Mouse (Mus musculus): ENCODE results near the gene Emilin2.

Emilin2 gene

DNA sequence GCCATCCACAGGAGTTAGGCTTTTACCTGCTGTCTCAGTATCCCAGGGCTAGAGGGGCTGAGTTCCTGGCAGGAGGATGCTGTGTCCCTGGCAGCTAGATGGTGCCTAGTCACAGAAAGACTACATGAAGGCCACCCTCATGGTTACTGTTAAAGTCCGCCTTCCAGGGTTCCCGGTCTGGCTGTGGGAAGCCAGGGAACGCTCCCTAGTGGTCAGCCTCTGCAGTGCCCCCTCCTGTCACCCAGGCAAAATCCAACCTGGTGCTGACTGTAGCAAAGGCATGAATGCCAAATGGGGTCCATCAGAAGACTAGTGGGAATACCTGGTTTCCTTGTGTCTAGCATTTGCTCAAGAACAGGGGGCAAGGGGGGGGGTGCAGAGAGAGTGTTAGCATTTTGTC, 51.1 kb downstream of the Emilin2 start:
- no peak for DNase-seq

- no peak for DNase-seq
Observed at GRCm38 (mm10) chr17:71259727-71260126, 52.1 kb downstream of the Emilin2 start.

DNA sequence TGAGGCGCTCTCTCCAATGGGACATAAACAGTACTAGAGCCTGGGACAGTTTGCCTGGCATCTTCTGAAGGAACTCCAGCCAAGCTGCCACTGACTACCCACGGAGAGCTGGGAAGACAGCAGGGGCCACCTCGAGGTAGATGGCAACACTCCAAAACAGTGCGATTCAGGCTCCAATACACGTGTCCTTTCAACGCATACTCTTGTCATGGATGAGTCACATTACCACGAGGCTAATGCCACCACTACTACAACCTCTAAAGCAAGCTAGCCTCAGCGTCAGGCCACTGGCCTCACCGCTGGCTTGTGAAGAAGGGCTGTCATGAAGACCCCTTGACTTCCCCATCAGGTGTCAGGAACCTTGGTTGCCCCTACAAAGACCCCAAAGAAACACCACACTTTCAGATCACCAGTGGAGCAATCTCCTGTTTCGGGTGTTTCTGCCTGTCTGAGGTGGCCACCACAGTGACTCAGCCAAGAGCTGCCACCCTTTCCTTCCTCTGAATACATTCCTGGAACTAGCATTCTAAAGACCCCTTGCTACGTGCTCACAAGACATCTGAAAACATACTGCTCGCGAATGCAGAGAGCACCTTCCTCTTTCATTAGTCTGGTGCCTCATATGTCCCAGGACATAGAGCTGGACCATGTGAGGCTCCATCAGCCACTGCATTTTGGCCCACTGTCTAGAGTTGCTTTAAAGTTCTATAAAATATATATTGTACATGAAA, 54.8 kb downstream of the Emilin2 start:
- DNase-seq = peak; percentile 21 to 50

DNA sequence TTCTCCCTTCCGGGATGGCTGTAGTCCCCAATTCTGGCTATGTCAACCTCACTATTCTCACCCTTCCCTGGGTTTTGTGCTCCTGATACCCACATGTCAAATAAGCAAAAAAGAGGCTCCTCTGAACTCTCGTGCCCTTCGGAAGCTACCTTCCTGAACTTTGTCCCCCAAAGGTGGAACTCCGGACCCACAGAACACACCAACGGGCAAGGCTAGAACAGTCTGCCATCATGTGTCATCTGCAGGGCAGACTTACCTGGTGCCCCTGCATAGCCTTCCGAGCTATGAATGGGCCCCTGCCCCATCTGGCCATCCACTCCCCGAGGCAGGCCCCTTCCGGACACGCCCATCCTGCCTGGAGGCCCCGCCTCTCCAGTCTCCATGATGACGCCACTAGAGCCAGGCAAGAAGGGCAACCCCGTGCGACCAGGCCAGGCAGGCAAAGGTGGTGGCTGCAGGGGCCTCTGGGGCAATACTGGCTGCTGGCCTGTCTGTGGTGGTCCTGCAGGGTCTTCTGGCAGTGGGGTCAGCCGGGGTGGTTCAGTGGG, 55.6 kb downstream of the Emilin2 start:
- no peak for DNase-seq

- peak; percentile 20 to 56 for DNase-seq
Observed at GRCm38 (mm10) chr17:71254736-71255135, 57.0 kb downstream of the Emilin2 start.

- peak; percentile 25 to 42 for DNase-seq
Observed at GRCm38 (mm10) chr17:71254106-71254505, 57.7 kb downstream of the Emilin2 start.

- no peak for DNase-seq
Observed at GRCm38 (mm10) chr17:71253391-71253790, 58.4 kb downstream of the Emilin2 start.

DNA sequence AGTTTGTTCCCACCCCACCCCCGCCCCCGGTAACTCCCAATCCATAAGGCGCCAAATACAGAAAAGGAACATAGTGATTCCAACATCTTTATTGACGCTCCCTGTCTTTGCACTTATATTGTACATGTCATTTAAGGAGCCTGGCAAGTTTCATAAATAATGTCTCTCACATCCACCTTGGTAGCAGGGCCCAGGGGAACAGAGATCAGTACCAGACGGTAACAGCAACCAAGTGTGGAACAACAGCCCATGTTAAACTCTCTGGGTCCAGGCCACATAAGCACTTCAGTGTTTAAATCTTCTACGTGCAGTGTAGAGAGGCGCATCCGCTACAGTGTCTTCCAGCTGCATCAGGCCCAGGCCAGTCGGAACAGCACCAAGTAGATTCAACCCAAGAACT, 59.7 kb downstream of the Emilin2 start:
- no peak for DNase-seq

DNA sequence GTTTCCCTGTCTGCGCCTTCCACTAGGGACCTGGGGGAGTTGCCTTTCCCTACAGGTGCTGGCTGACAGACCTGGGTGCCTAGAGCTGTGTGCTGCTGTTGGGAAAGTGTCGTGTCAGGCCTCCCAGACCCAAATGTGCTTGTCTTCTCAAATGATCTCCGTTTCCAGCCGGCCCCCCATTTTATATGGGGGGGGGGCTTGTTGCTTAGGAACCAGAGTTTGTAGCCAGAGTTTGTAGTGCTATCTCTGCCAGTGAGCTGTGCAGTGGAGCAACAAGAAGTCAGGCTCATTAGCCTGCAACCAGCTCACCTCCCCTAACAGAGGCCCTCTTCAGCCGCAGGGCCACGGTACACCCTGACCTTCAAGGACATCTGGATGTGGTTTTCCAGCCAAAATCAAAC, 60.2 kb downstream of the Emilin2 start:
- no peak for DNase-seq

- DNase-seq = no peak
Observed at GRCm38 (mm10) chr17:71250819-71251600, 60.8 kb downstream of the Emilin2 start.

DNA sequence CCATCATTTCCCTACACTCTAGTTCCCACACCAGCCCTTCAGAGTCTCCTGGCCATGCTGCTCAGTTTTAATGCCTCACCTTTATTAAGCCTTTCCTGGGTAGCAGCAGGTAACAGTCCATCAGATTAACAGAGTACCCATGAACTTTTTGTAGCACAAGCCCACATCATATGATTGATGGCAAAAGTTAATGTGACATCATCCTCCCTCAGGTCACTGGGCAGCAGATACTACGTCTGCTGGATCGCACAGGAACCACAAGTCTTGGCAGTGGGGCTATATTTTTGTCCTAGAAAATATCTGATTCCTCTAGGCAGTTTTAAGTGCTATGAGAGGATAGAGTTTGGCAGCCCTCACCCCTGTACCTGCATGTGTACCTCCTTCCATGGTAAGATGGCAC, 61.7 kb downstream of the Emilin2 start:
- no peak for DNase-seq

- DNase-seq = no peak
Observed at GRCm38 (mm10) chr17:71248963-71249362, 62.8 kb downstream of the Emilin2 start.

DNA sequence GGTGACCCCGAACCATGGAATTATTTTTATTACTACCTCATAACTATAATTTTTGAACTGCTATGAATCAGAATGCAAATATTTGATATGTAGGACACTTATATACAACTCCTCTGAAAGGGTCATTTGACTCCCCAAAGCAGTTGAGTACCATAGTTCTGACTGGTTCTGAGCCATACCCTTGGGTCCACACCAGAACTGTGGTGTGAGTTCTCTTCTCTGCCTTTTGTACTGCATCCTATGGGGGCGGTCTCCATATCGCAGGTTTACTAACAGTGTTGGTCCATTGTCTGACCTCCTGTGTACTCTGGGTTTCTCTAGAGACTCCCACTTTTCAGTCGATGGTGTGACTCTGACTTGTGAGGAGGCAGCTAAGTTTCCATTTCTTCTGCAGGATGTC, 65.8 kb downstream of the Emilin2 start:
- no peak for DNase-seq

GRCm38 (mm10) chr17:71245133-71245532, 66.6 kb downstream of the Emilin2 start:
- DNase-seq = no peak

DNA sequence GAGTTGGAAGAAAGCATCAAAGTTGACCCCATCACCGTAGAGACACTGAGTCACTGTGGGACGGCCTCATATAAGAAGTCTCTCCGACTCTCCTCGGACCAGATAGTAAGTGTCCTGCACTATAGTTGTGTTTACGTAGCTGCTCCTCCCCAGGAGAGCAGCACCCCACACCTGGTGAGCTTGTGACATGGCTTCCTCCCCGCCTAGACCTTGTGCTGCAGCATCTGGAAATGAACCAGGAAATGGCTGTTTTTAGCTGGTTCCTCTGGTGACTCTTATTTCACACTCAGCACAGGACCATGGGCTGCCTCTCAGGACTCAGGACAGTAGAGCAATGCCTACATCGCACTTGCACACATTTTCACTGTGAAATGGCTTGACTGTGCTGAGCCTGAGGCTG, 69.1 kb downstream of the Emilin2 start:
- no peak for DNase-seq

DNA sequence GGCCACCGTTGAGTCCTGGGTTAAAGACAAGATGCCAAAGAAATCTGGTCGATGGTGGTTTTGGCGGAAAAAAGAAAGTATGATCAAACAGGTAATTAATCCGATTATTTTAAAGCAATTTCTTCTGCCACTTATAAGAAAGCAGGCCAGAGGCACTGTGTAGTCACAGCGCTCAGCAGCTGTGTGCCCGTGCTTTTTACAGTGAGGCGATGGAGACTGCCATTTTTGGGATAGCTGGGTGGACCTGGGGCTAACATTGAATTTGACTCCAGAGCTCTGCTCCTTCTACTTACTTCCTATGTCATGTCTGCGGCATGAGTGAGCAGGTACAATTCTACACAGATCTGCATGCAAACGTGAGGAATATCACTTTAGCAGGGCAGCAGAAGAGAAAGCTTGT, 71.0 kb downstream of the Emilin2 start:
- DNase-seq = no peak

DNA sequence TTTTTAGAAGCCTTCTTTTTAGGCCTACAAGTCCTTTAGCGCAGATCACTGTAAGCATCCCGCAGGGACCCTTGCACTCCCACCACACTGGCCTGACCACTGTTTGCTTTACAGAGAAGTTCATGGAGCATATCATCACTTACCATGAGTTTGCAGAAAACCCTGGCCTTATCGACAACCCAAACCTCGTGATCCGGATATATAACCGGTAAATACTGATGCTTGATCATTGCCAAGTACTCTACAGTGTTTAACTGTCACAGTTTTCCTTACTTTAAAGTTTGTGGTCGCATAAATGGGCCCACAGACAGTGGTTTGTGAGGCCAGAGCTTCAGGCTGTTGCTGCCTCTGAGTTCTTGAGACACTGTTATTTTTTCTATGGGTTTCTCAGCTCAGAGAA, 73.3 kb downstream of the Emilin2 start:
- no peak for DNase-seq

DNA sequence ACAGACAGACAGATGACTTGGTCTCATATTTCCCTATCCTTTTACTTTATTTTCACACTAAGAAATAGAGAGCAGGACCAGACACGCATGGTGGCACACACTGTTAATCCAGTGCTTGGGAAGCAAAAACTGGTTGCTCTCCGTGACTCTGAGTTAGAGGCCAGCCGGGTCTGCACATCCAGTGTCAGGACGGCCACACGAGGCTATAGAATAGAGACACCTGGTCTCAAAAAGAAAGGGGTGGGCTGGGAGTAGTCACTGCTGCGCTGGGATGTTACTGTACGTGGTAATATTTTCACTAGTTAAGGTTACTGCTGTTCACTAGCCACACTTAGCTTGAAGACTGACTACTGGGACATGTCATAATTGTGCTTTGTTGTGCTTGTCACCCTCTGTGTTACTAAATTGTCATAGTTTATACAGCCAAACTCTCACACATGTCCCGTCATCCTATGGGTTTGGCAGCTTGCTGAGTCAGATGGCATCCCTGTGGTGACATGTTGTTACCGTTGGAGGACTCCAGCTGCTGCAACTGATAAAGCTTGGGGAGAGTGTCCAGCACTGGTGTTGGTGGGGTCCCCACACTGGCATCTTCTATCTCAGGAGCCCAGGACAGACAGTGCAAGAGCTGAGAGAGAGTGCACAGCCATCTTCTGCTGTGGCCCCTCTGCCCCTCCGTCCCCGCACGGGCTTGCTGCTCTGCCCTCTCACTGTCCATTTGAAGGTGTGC, 76.4 kb downstream of the Emilin2 start:
- no peak for DNase-seq

- DNase-seq = no peak
Observed at GRCm38 (mm10) chr17:71234041-71234594, 77.7 kb downstream of the Emilin2 start.

DNA sequence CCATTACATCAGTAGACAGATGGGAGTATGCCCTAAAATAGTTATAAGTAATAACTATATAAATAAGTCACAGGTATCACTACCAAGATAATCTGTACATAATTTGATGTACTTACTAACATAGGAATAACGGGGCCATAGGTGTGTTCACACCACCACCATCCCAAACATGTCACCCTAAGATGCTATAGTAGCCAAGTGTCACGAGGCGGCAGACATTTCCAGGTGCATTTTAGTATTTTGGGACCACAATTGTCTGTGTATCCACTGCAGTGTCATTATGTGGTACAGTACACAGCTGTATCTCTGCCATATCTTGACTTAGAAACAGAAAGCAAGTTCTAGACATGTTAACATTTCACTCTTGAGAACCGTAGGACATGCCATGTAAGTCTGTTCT, 78.6 kb downstream of the Emilin2 start:
- DNase-seq = no peak

DNA sequence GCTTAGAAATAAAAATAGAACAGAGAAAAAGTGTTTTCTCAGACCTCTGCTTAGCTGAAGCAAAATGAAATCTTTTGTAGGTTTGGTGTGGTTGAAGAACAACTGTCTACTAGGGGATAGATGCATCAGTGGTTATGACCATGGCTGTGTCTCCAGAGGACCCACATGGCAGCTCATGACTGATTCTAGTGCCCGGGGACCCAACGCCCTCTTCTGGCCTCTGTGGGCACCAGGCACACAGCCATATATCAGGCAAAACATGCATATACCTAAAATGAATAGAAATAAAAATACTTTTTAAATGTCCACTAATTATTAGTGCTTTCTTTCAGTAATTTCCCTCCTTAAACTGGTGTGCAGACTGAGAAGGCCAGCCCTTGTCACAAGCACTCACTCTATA, 79.8 kb downstream of the Emilin2 start:
- no peak for DNase-seq

DNA sequence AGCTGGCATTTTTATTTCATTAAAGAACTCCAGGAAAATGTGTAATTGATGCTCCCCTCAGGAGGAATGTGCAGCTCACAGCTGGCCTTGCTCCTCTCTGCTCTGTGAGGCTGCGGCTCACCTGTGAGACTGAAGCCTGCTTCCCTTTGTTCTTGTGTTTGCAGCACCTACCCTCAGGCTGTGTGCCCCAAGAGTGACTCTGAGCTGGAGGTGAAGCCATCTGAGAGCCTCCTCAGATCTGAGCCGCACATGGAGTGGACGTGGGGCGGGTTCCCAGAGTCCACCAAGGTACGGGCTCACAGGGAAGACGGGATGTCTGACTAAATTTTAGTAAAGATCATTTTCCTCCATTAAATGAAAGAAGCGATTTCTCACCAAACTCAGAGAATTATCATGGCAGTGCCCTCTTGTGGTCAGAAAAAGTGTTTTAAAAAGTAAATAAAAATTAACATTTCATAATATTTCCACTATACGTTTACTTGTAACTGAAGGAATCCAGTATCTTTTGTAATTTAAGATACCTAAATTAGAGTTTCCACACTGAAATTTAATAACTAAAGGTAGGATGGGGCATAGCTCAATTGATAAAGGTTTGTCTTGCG, 81.6 kb downstream of the Emilin2 start:
- no peak for DNase-seq

DNA sequence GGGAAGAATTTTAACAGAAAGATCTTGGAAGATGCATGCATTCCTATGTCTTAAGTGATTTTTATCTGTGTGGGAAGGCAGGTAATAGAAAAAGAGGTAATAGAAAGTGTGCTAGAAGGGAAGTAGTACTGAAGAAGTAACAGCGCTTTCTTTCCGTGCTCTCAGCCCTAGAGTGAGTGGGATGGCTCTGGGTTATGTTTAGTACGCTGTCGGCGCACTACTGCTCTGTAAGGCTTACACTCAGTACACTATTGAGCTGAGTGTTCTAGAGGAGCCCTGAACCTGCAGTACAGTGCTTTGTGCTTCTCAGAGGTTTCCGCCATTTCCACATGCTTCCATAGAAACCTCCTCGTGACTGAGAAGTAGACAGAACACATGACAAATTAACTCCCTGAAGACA, 83.1 kb downstream of the Emilin2 start:
- no peak for DNase-seq

Data from cerebellum, postnatal 14 days (tissue).